Mouse (Mus musculus) ES-E14 (cell line): ENCODE measurements around the gene B3gat3.

Source experiments
- HCFC1 ChIP-seq: IDR thresholded peaks from 2 replicates; pipeline ENCODE4 v1.6.1; 2012; ENCODE audit warnings: low read length, inconsistent platforms, borderline replicate concordance; ENCODE audit not compliant: insufficient read depth
- ZC3H11A ChIP-seq: IDR thresholded peaks from 2 replicates; pipeline ENCODE4 v1.6.1; 2012; ENCODE audit warnings: low read depth, mild to moderate bottlenecking, inconsistent platforms, low read length, borderline replicate concordance
- ZNF384 ChIP-seq: IDR thresholded peaks from 2 replicates; pipeline ENCODE4 v1.6.1; 2012; ENCODE audit warnings: low read depth, low read length, inconsistent platforms

- TF ChIP-seq ZC3H11A (no peak), HCFC1 (no peak), ZNF384 (no peak)
Observed at GRCm38 (mm10) chr19:8875031-8875430, 45.1 kb upstream of the B3gat3 start.
